Mouse (Mus musculus) kidney, embryonic 16.5 days (tissue): ENCODE measurements around the gene Sds. TPM values are rescaled to one million over a fixed set of nuclear protein-coding genes. Genes with fewer than 3 reads are reported as not detected.

Source experiments
- ATAC-seq: fragments of 200-750 bp; cut with Nextera tagmentation; 2 replicates; pipeline ENCODE4 v1.8.0; 2017; ENCODE audit warnings: moderate TSS enrichment; ENCODE audit not compliant: low FRiP score, low TSS enrichment
- H3K27ac ChIP-seq: fragments of 300-500 bp; sonication (generic); 2 replicates; pipeline ENCODE4 v1.5.1; 2014; ENCODE audit warnings: low read length
- H3K27me3 ChIP-seq: fragments of 300-500 bp; sonication (generic); 2 replicates; pipeline ENCODE4 v1.6.1; 2014; ENCODE audit warnings: low read length, control low read depth, mixed read lengths; ENCODE audit not compliant: insufficient read depth
- H3K36me3 ChIP-seq: fragments of 300-500 bp; sonication (generic); 2 replicates; pipeline ENCODE4 v1.6.1; 2014; ENCODE audit warnings: low read length, control low read depth, mixed read lengths; ENCODE audit not compliant: insufficient read depth
- H3K4me1 ChIP-seq: fragments of 300-500 bp; sonication (generic); 2 replicates; pipeline ENCODE4 v1.6.1; 2014; ENCODE audit warnings: low read length, control low read depth, mixed read lengths; ENCODE audit not compliant: insufficient read depth
- H3K4me2 ChIP-seq: fragments of 300-500 bp; sonication (generic); replicated peaks from 2 replicates; pipeline ENCODE4 v1.6.1; 2014; ENCODE audit warnings: low read depth, low read length
- H3K4me3 ChIP-seq: fragments of 300-500 bp; sonication (generic); 2 replicates; pipeline ENCODE4 v1.5.1; 2014; ENCODE audit warnings: mild to moderate bottlenecking, low read length
- H3K9ac ChIP-seq: fragments of 300-500 bp; sonication (generic); replicated peaks from 2 replicates; pipeline ENCODE4 v1.6.1; 2014; ENCODE audit warnings: low read length
- H3K9me3 ChIP-seq: fragments of 300-500 bp; sonication (generic); 2 replicates; pipeline ENCODE4 v1.6.1; 2016; ENCODE audit warnings: low read length, control low read depth
- WGBS: fragments of 180-500 bp; shearing (Covaris S2); extraction: QIAGEN DNeasy Blood & Tissue Kit; methylation state at CpG from one replicate; pipeline ENCODE4 v1.1.7; 2014; 5-methylcytosine and 5-hydroxymethylcytosine counted together
- polyA plus RNA-seq: library from polyadenylated mRNA; unstranded; fragments of >200 nt; fragmentation: Nextera tagmentation; extraction: Ambion mirVana; gene quantifications from 2 replicates; pipeline ENCODE4 v1.2.1, GENCODE M21; 2015

The Sds gene
- polyA plus RNA-seq, 1 experiment from 2014 or later, result not detected

- no peaks in the 10 kb centered on the region for H3K9me3 ChIP-seq
- 87% methylated on average over 5 of the region's 5 CpGs for WGBS
- H3K4me2 ChIP-seq, result no peak overlapping the region
- ATAC-seq, result no peak
- no peaks in the 10 kb centered on the region for H3K27me3 ChIP-seq
- H3K27ac ChIP-seq, result no peak overlapping the region
- no peaks in the 10 kb centered on the region for H3K4me1 ChIP-seq
- no peak overlapping the region for H3K4me3 ChIP-seq
- no peaks in the 10 kb centered on the region for H3K36me3 ChIP-seq
- H3K9ac ChIP-seq, result no peak overlapping the region
Measured at GRCm38 (mm10) chr5:120477993-120478392, 1.7 kb downstream of the Sds start.

DNA sequence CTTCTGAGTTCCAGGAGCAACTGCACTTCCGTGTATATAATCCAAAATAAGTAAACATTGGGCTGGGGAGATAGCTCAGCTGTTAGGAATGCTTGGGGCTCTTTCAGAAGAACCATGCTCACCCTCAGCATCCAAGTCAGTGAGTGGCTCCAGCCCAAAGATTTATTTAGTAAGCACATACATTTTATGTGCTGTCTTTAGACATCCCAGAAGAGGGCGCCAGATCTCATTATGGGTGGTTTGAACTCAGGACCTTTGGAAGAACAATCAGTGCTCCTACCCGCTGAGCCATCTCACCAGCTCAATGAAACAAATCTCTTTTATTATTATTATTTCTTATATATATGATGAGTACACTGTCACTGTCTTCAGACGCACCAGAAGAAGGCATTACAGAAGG is 3.2 kb downstream of the Sds start:
- Histone ChIP-seq H3K9me3 (no peaks in the 10 kb centered on the region), H3K4me1 (no peaks in the 10 kb centered on the region), H3K27ac (no peak overlapping the region), H3K4me2 (no peak overlapping the region), H3K9ac (no peak overlapping the region), H3K36me3 (no peaks in the 10 kb centered on the region), H3K4me3 (no peak overlapping the region), H3K27me3 (no peaks in the 10 kb centered on the region)
- no peak for ATAC-seq
- 71% methylated on average over 4 of the region's 4 CpGs for WGBS

DNA sequence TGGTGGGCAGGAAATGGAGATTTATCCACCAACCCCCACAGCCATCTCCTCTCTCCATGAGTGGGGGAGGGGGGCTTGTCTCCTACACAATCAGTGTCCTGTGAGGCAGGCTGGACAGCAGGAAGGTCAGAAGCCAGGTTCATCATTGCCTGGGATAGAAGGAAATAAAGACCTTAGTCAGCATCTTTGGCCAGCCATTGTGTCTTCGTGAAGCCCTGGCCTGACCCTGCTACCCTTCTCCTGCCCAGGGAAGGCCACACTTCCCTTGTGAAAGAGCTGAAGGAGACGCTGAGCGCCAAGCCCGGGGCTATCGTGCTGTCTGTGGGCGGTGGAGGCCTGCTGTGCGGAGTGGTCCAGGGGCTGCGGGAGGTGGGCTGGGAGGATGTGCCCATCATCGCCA is 4.9 kb downstream of the Sds start:
- H3K9ac ChIP-seq, result no peak overlapping the region
- H3K36me3 ChIP-seq, result peaks cover 11% of the 10 kb centered on the region
- no peaks in the 10 kb centered on the region for H3K27me3 ChIP-seq
- H3K4me2 ChIP-seq, result no peak overlapping the region
- no peaks in the 10 kb centered on the region for H3K4me1 ChIP-seq
- WGBS, result 58% methylated on average over 9 of the region's 9 CpGs
- H3K27ac ChIP-seq, result no peak overlapping the region
- no peaks in the 10 kb centered on the region for H3K9me3 ChIP-seq
- ATAC-seq, result no peak
- no peak overlapping the region for H3K4me3 ChIP-seq

DNA sequence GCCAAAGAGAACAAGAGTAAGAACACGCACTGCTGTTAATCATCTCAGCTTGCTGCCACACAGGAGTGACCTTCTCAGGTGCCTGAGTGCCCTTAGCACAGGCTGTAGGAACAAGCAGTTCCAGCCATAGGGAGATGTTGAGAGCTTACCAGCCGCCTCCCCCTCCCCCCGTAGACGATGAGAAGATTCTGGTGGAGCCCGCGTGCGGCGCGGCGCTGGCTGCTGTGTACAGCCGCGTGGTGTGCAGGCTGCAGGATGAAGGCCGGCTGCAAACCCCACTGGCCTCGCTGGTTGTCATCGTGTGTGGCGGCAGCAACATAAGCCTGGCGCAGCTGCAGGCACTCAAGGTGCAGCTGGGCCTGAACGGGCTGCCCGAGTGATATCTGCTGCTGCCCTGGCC is 7.1 kb downstream of the Sds start:
- Histone ChIP-seq H3K4me2 (no peak overlapping the region), H3K4me1 (no peaks in the 10 kb centered on the region), H3K4me3 (no peak overlapping the region), H3K27ac (no peak overlapping the region), H3K9ac (no peak overlapping the region), H3K9me3 (no peaks in the 10 kb centered on the region), H3K36me3 (peaks cover 25% of the 10 kb centered on the region), H3K27me3 (no peaks in the 10 kb centered on the region)
- WGBS, result 82% methylated on average over 19 of the region's 19 CpGs
- ATAC-seq, result no peak

GRCm38 (mm10) chr5:120487844-120488243 is 11.5 kb downstream of the Sds start:
- H3K27ac ChIP-seq, result no peak overlapping the region
- H3K4me2 ChIP-seq, result no peak overlapping the region
- H3K9me3 ChIP-seq, result no peaks in the 10 kb centered on the region
- no peaks in the 10 kb centered on the region for H3K27me3 ChIP-seq
- WGBS, result 84% methylated on average over 8 of the region's 8 CpGs
- H3K36me3 ChIP-seq, result peaks cover 30% of the 10 kb centered on the region
- no peak overlapping the region for H3K4me3 ChIP-seq
- H3K4me1 ChIP-seq, result no peaks in the 10 kb centered on the region
- ATAC-seq, result no peak
- H3K9ac ChIP-seq, result no peak overlapping the region

- H3K9me3 ChIP-seq, result no peaks in the 10 kb centered on the region
- ATAC-seq, result no peak
- 79% methylated on average over 8 of the region's 8 CpGs for WGBS
- H3K27ac ChIP-seq, result no peak overlapping the region
- H3K27me3 ChIP-seq, result no peaks in the 10 kb centered on the region
- peaks cover 20% of the 10 kb centered on the region; the same call in 1 of the 2 replicates for H3K36me3 ChIP-seq
- H3K4me2 ChIP-seq, result no peak overlapping the region
- H3K4me1 ChIP-seq, result peaks cover 5% of the 10 kb centered on the region; the same call in 1 of the 2 replicates
- H3K9ac ChIP-seq, result no peak overlapping the region
- no peak overlapping the region for H3K4me3 ChIP-seq
Measured at GRCm38 (mm10) chr5:120490679-120491192, 14.4 kb downstream of the Sds start.

GRCm38 (mm10) chr5:120492437-120492836 is 16.1 kb downstream of the Sds start:
- WGBS, result 72% methylated on average over 11 of the region's 11 CpGs
- H3K36me3 ChIP-seq, result peaks cover 9% of the 10 kb centered on the region; the same call in 1 of the 2 replicates
- no peaks in the 10 kb centered on the region for H3K9me3 ChIP-seq
- peaks cover 8% of the 10 kb centered on the region; the same call in 1 of the 2 replicates for H3K4me1 ChIP-seq
- no peaks in the 10 kb centered on the region for H3K27me3 ChIP-seq
- H3K4me2 ChIP-seq, result no peak overlapping the region
- no peak for ATAC-seq
- no peak overlapping the region for H3K4me3 ChIP-seq
- H3K27ac ChIP-seq, result no peak overlapping the region
- H3K9ac ChIP-seq, result no peak overlapping the region

GRCm38 (mm10) chr5:120493440-120493839 is 17.1 kb downstream of the Sds start:
- no peaks in the 10 kb centered on the region for H3K27me3 ChIP-seq
- no peak overlapping the region for H3K4me3 ChIP-seq
- WGBS, result 91% methylated on average over 6 of the region's 6 CpGs
- H3K4me2 ChIP-seq, result no peak overlapping the region
- H3K4me1 ChIP-seq, result peaks cover 8% of the 10 kb centered on the region; the same call in 1 of the 2 replicates
- ATAC-seq, result no peak
- H3K9me3 ChIP-seq, result no peaks in the 10 kb centered on the region
- peaks cover 4% of the 10 kb centered on the region; the same call in 1 of the 2 replicates for H3K36me3 ChIP-seq
- H3K9ac ChIP-seq, result no peak overlapping the region
- H3K27ac ChIP-seq, result no peak overlapping the region

GRCm38 (mm10) chr5:120493873-120494395 is 17.6 kb downstream of the Sds start:
- 0 out of 2 replicates have a peak, but pooled peaks cover 4% of the 10 kb centered on the region for H3K36me3 ChIP-seq
- H3K27ac ChIP-seq, result no peak overlapping the region
- no peak for ATAC-seq
- H3K9me3 ChIP-seq, result no peaks in the 10 kb centered on the region
- no peaks in the 10 kb centered on the region for H3K27me3 ChIP-seq
- H3K4me1 ChIP-seq, result peaks cover 8% of the 10 kb centered on the region; the same call in 1 of the 2 replicates
- H3K4me3 ChIP-seq, result no peak overlapping the region
- 89% methylated on average over 9 of the region's 9 CpGs for WGBS
- H3K4me2 ChIP-seq, result no peak overlapping the region
- H3K9ac ChIP-seq, result no peak overlapping the region

DNA sequence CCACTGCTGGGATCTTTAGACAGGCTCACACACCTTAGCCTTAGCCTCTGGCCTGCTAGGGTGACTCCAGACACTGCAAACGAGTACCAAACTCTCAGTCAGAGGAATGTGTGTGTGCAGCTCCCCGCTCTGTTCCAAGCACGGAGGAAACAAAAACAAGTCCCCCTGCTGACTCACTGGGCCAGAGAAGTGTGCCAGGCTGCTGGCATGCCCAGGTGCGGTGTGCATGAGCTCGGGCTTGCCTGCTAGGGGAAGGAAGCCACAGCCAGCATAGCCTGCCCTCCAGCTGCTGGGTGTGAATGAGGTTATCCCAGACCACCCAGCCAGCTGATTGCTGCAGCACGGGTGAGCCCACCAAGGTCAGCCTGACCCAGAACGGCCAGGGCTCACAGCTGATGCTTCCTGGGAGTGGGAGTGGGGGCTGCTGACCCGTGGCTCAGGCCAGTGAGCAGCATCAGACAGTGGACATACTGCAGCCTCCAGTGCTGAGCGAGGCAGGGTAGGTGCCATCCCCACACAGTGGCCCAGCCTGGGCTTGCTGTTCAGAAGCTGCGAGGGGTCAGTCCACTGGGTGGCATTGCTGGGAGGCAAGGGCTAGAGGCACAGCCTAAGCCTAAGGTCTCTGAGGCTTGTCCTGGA is 18.9 kb downstream of the Sds start:
- H3K36me3 ChIP-seq, result 0 out of 2 replicates have a peak, but pooled peaks cover 4% of the 10 kb centered on the region
- H3K27me3 ChIP-seq, result no peaks in the 10 kb centered on the region
- H3K4me2 ChIP-seq, result no peak overlapping the region
- peak; percentile 39 for ATAC-seq
- no peak overlapping the region for H3K4me3 ChIP-seq
- no peaks in the 10 kb centered on the region for H3K9me3 ChIP-seq
- no peak overlapping the region for H3K9ac ChIP-seq
- H3K27ac ChIP-seq, result no peak overlapping the region
- H3K4me1 ChIP-seq, result peaks cover 8% of the 10 kb centered on the region; the same call in 1 of the 2 replicates
- 48% methylated on average over 10 of the region's 10 CpGs for WGBS
